Mouse (Mus musculus) testis, adult 2 months (tissue): ENCODE data around the gene Ankrd33.

Source experiments
- CTCF ChIP-seq: fragments of 200-500 bp; IDR thresholded peaks from 2 replicates; pipeline ENCODE4 v1.5.1; 2012; ENCODE audit warnings: low read depth, mild to moderate bottlenecking, inconsistent platforms, low read length, moderate library complexity; ENCODE audit not compliant: control insufficient read depth, insufficient read depth, insufficient replicate concordance
- POLR2A ChIP-seq: fragments of 200-500 bp; IDR thresholded peaks from 2 replicates; pipeline ENCODE4 v1.6.1; 2012; ENCODE audit warnings: low read depth, mild to moderate bottlenecking, inconsistent platforms, low read length, moderate library complexity; ENCODE audit not compliant: control insufficient read depth

- TF ChIP-seq POLR2A (no peak), CTCF (no peak)
Measured at GRCm38 (mm10) chr15:101068029-101068428, 47.5 kb upstream of the Ankrd33 start.
